Mouse (Mus musculus): ENCODE data around the gene Mylk4. TPM values are rescaled to one million over a fixed set of nuclear protein-coding genes. Genes with fewer than 3 reads are reported as not detected.

Mylk4 gene
- polyA plus RNA-seq, 1 experiment from 2014 or later = 2.3 TPM

GRCm38 (mm10) chr13:32662041-32662440 is 121.7 kb downstream of the Mylk4 start:
- H3K27me3 ChIP-seq (ENCODE audit: control insufficient read depth, insufficient read depth, low read length) = no peaks in the 10 kb centered on the region
- H3K9ac ChIP-seq (ENCODE audit: low read length) = no peak overlapping the region
- H3K36me3 ChIP-seq (ENCODE audit: control insufficient read depth, insufficient read depth, low read length) = no peaks in the 10 kb centered on the region
- WGBS = 73% methylated on average over 3 of the region's 3 CpGs
- H3K9me3 ChIP-seq (ENCODE audit: control insufficient read depth, low read length) = no peaks in the 10 kb centered on the region
- H3K4me3 ChIP-seq (ENCODE audit: low read depth, low read length) = no peak overlapping the region
- DNase-seq (ENCODE audit: low spot score) = peak; percentile 24
- ATAC-seq (ENCODE audit: insufficient read depth, low FRiP score, low TSS enrichment) = no peak
- H3K4me1 ChIP-seq (ENCODE audit: control insufficient read depth, insufficient read depth, low read length) = no peaks in the 10 kb centered on the region
- H3K4me2 ChIP-seq (ENCODE audit: low read depth) = no peak overlapping the region
- H3K27ac ChIP-seq (ENCODE audit: low read depth, low read length) = no peak overlapping the region

GRCm38 (mm10) chr13:32660294-32660693 is 123.5 kb downstream of the Mylk4 start:
- Histone ChIP-seq H3K4me3 (ENCODE audit: low read depth, low read length) (no peak overlapping the region), H3K36me3 (ENCODE audit: control insufficient read depth, insufficient read depth, low read length) (no peaks in the 10 kb centered on the region), H3K9me3 (ENCODE audit: control insufficient read depth, low read length) (no peaks in the 10 kb centered on the region), H3K4me1 (ENCODE audit: control insufficient read depth, insufficient read depth, low read length) (no peaks in the 10 kb centered on the region), H3K9ac (ENCODE audit: low read length) (no peak overlapping the region), H3K27ac (ENCODE audit: low read depth, low read length) (no peak overlapping the region), H3K27me3 (ENCODE audit: control insufficient read depth, insufficient read depth, low read length) (no peaks in the 10 kb centered on the region), H3K4me2 (ENCODE audit: low read depth) (no peak overlapping the region)
- no peak for DNase-seq (ENCODE audit: low spot score)
- WGBS = 61% methylated on average over 4 of the region's 4 CpGs
- ATAC-seq (ENCODE audit: insufficient read depth, low FRiP score, low TSS enrichment) = no peak

GRCm38 (mm10) chr13:32659271-32659670 is 124.5 kb downstream of the Mylk4 start:
- 97% methylated on average over 5 of the region's 5 CpGs for WGBS
- ATAC-seq (ENCODE audit: insufficient read depth, low FRiP score, low TSS enrichment) = no peak

GRCm38 (mm10) chr13:32657583-32657982 is 126.2 kb downstream of the Mylk4 start:
- H3K9me3 ChIP-seq (ENCODE audit: control insufficient read depth, low read length) = no peaks in the 10 kb centered on the region

More at GRCm38 (mm10) chr13:32659271-32659670, 124.5 kb downstream of the Mylk4 start:
- H3K4me3 ChIP-seq (ENCODE audit: low read depth, low read length) = no peak overlapping the region
- H3K36me3 ChIP-seq (ENCODE audit: control insufficient read depth, insufficient read depth, low read length) = no peaks in the 10 kb centered on the region
- H3K4me2 ChIP-seq (ENCODE audit: low read depth) = no peak overlapping the region
- H3K27me3 ChIP-seq (ENCODE audit: control insufficient read depth, insufficient read depth, low read length) = no peaks in the 10 kb centered on the region
- no peak for DNase-seq (ENCODE audit: low spot score)
- no peaks in the 10 kb centered on the region for H3K4me1 ChIP-seq (ENCODE audit: control insufficient read depth, insufficient read depth, low read length)
- no peaks in the 10 kb centered on the region for H3K9me3 ChIP-seq (ENCODE audit: control insufficient read depth, low read length)
- no peak overlapping the region for H3K27ac ChIP-seq (ENCODE audit: low read depth, low read length)
- H3K9ac ChIP-seq (ENCODE audit: low read length) = no peak overlapping the region

More at GRCm38 (mm10) chr13:32657583-32657982, 126.2 kb downstream of the Mylk4 start:
- H3K4me1 ChIP-seq (ENCODE audit: control insufficient read depth, insufficient read depth, low read length) = no peaks in the 10 kb centered on the region
- no peak overlapping the region for H3K4me2 ChIP-seq (ENCODE audit: low read depth)
- ATAC-seq (ENCODE audit: insufficient read depth, low FRiP score, low TSS enrichment) = no peak
- H3K4me3 ChIP-seq (ENCODE audit: low read depth, low read length) = no peak overlapping the region
- DNase-seq (ENCODE audit: low spot score) = no peak
- no peak overlapping the region for H3K27ac ChIP-seq (ENCODE audit: low read depth, low read length)
- H3K36me3 ChIP-seq (ENCODE audit: control insufficient read depth, insufficient read depth, low read length) = no peaks in the 10 kb centered on the region
- H3K27me3 ChIP-seq (ENCODE audit: control insufficient read depth, insufficient read depth, low read length) = no peaks in the 10 kb centered on the region
- WGBS = 100% methylated on average over 2 of the region's 2 CpGs
- H3K9ac ChIP-seq (ENCODE audit: low read length) = no peak overlapping the region

Other genes with a start within 250 kb of the Mylk4 start
- gene Wrnip1, start 18.1 kb upstream of the Mylk4 start, polyA plus RNA-seq (2014; fragmentation: Nextera tagmentation; extraction: Ambion mirVana) = 18.6 and 21.3 TPM in 2 replicates
- gene D930007J09Rik, start 18.9 kb upstream of the Mylk4 start, polyA plus RNA-seq (2014; fragmentation: Nextera tagmentation; extraction: Ambion mirVana) = not detected in 2 replicates
- 0.69 and 1.6 TPM in 2 replicates for gene Serpinb1a, start 67.2 kb upstream of the Mylk4 start, polyA plus RNA-seq (2014; fragmentation: Nextera tagmentation; extraction: Ambion mirVana)
- gene Serpinb1c, start 114.3 kb upstream of the Mylk4 start, polyA plus RNA-seq (2014; fragmentation: Nextera tagmentation; extraction: Ambion mirVana) = not detected in 2 replicates
- gene Serpinb6b, start 181.3 kb upstream of the Mylk4 start, polyA plus RNA-seq (2014; fragmentation: Nextera tagmentation; extraction: Ambion mirVana) = 0.31 and 0.96 TPM in 2 replicates
- gene Serpinb9, start 219.3 kb upstream of the Mylk4 start, polyA plus RNA-seq (2014; fragmentation: Nextera tagmentation; extraction: Ambion mirVana) = 1.2 and 1.4 TPM in 2 replicates
- gene Serpinb9b, start 243.5 kb upstream of the Mylk4 start, polyA plus RNA-seq (2014; fragmentation: Nextera tagmentation; extraction: Ambion mirVana) = 0.20 TPM in 1 of 2 replicates, not detected in the other

Data from neural tube, embryonic 11.5 days (tissue).